Mouse (Mus musculus) activated CD4-positive, CD25-positive, alpha-beta regulatory T cell, adult 4 months (primary cell): ENCODE results near the gene Slc39a8. TPM values are rescaled to one million over a fixed set of nuclear protein-coding genes. Genes with fewer than 3 reads are reported as not detected.
A peak's percentile ranks its signal among the peaks of the same experiment; 100 is the strongest.

Experiments
- ATAC-seq: one replicate; pipeline ENCODE4 v1.8.0; 2017
- polyA plus RNA-seq, 2 experiments: library from polyadenylated mRNA; unstranded; fragments of 100-300 nt; shearing (Covaris generic); gene quantifications; one replicate each; pipeline ENCODE4 v1.2.1; 2017

Gene Slc39a8
- 1 to 10 TPM; 1.5 to 2.8 TPM for polyA plus RNA-seq

GRCm38 (mm10) chr3:135825016-135825753 lies at the start of gene Slc39a8:
Gene Slc39a8, plus strand, starts transcription at chr3:135825279.
- ATAC-seq: peak; percentile 95

GRCm38 (mm10) chr3:135785065-135785464 lies 40.0 kb upstream of the Slc39a8 start:
- no peak for ATAC-seq

- ATAC-seq: no peak
These were observed 29.0 kb upstream of the Slc39a8 start for GRCm38 (mm10) chr3:135796117-135796516.

- no peak for ATAC-seq
These were observed 26.8 kb upstream of the Slc39a8 start for GRCm38 (mm10) chr3:135798241-135798640.

GRCm38 (mm10) chr3:135798665-135799064 lies 26.4 kb upstream of the Slc39a8 start:
- no peak for ATAC-seq

GRCm38 (mm10) chr3:135814665-135815064 lies 10.4 kb upstream of the Slc39a8 start:
- ATAC-seq: no peak

- ATAC-seq: no peak
These were observed 8.9 kb upstream of the Slc39a8 start for GRCm38 (mm10) chr3:135815973-135816727.

GRCm38 (mm10) chr3:135817124-135817523 lies 8.0 kb upstream of the Slc39a8 start:
- ATAC-seq: no peak

- no peak for ATAC-seq
These were observed 643 bp upstream of the Slc39a8 start for GRCm38 (mm10) chr3:135824436-135824835.

GRCm38 (mm10) chr3:135825754-135826683 lies 940 bp downstream of the Slc39a8 start:
- peak; percentile 68 for ATAC-seq

GRCm38 (mm10) chr3:135826684-135827249 lies 1.7 kb downstream of the Slc39a8 start:
- ATAC-seq: no peak

GRCm38 (mm10) chr3:135828000-135828399 lies 2.9 kb downstream of the Slc39a8 start:
- no peak for ATAC-seq

- no peak for ATAC-seq
These were observed 7.4 kb downstream of the Slc39a8 start for GRCm38 (mm10) chr3:135832496-135832895.

- no peak for ATAC-seq
These were observed 7.8 kb downstream of the Slc39a8 start for GRCm38 (mm10) chr3:135832907-135833306.

GRCm38 (mm10) chr3:135834988-135835387 lies 9.9 kb downstream of the Slc39a8 start:
- ATAC-seq: no peak

- no peak for ATAC-seq
These were observed 14.5 kb downstream of the Slc39a8 start for GRCm38 (mm10) chr3:135839535-135839934.

GRCm38 (mm10) chr3:135840185-135840584 lies 15.1 kb downstream of the Slc39a8 start:
- no peak for ATAC-seq

- ATAC-seq: no peak
These were observed 16.8 kb downstream of the Slc39a8 start for GRCm38 (mm10) chr3:135841716-135842511.

GRCm38 (mm10) chr3:135843181-135843580 lies 18.1 kb downstream of the Slc39a8 start:
- ATAC-seq: no peak

GRCm38 (mm10) chr3:135843707-135844106 lies 18.6 kb downstream of the Slc39a8 start:
- ATAC-seq: no peak

- no peak for ATAC-seq
These were observed 19.8 kb downstream of the Slc39a8 start for GRCm38 (mm10) chr3:135844835-135845234.

GRCm38 (mm10) chr3:135845860-135846259 lies 20.8 kb downstream of the Slc39a8 start:
- ATAC-seq: no peak
